Mouse (Mus musculus): ENCODE measurements around the gene Eif2ak4.

DNA sequence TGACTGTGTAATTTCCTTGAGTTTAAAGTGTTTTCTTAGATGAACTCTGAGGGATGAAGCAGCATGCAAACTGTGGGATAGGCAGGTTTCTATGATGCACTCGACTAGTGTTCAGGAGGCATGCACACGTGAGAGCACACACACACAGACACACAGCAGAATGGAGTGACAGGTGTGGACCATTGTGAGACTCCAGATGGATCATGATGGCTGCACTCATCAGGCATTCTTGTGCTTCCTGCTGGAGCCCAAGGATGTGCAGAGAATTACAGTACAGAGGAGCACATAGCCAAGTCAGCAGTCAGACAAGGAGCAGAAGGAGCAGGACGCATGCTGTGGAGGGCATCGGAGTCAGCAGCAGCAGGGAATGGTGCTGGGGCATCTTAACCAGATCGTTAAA is 15.9 kb downstream of the Eif2ak4 start:
- TF ChIP-seq CTCF (IDR thresholded peaks at IDR 0.05; ENCODE audit: borderline replicate concordance, insufficient read depth, low read depth, low read length), result no peak
- no peak for TF ChIP-seq POLR2A (IDR thresholded peaks at IDR 0.05; ENCODE audit: borderline replicate concordance, insufficient read depth, low read length)

All from cerebellum, adult 2 months (tissue).